ENCODE assay signal across 11 mouse cellular contexts in the genomic region with DNA sequence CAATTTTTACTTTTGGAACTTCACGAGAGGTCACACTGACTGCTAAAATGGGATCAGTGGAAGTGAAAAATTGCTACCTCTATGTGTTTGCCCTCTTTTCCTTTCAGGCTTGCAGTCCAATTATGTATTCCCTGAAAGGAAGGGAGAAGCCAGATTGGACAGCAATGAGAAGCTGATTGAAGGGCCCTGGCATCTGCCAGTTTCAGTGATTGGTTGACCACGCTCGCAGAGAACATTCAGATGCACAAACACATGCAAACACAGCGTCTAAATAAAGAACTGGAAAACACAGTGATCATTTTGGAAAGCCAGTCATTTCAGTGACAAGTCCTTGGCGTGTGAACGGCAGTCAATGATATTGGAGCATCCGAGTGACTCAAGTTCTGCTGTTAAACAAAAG.
DNase-seq lines count a peak whose midpoint lies in the region.
"Had no signal": no experiment of that assay in that cellular context is flagged by ENCODE, and none has a peak within 500 bp of the region (broad histone marks: within the 10 kb centered on the region; RNA-seq: fewer than 3 reads in every experiment).

No protein-coding gene starts in this region.

- no peaks in the 10 kb centered on the region for H3K36me3 ChIP-seq in limb, embryonic 10.5 days
- H3K36me3 ChIP-seq: embryonic facial prominence, embryonic 13.5 days had no signal

- no peaks in the 10 kb centered on the region for H3K27me3 ChIP-seq in limb, embryonic 10.5 days (ENCODE audit: low read depth, poor library complexity, severe bottlenecking)
- H3K27me3 ChIP-seq: embryonic facial prominence, embryonic 13.5 days had no signal

- no peak overlapping the region for H3K4me3 ChIP-seq in limb, embryonic 10.5 days
- H3K4me3 ChIP-seq: embryonic facial prominence, embryonic 13.5 days had no signal

- DNase-seq in gastrocnemius, adult 18-20 months (ENCODE audit: low spot score), result peak; percentile 59
- no peak for DNase-seq in gastrocnemius, postnatal 36 days
- DNase-seq in right cerebral cortex, adult 18-20 months, result peak; percentile 47
- DNase-seq in right cerebral cortex, postnatal 14 days, result no peak
- peak; percentile 20 to 29 for DNase-seq in left cerebral cortex, adult 18-20 months (ENCODE audit: low spot score in 2 of 2)
- no peak for DNase-seq in c-Kit-positive CD71-positive TER-119-positive erythroid progenitor cells, embryonic 14.5 days (ENCODE audit: low spot score)
- no peak for DNase-seq in limb, embryonic 10.5 days (ENCODE audit: low spot score)
- DNase-seq in ovary, postnatal 36 days (ENCODE audit: low spot score), result no peak

- H3K9me3 ChIP-seq in limb, embryonic 10.5 days (replicated peaks), result no peaks in the 10 kb centered on the region
- H3K9me3 ChIP-seq: embryonic facial prominence, embryonic 13.5 days had no signal

- H3K4me1 ChIP-seq in limb, embryonic 10.5 days, result no peaks in the 10 kb centered on the region
- H3K4me1 ChIP-seq: embryonic facial prominence, embryonic 13.5 days had no signal

- 92% methylated on average over 7 of the region's 7 CpGs for WGBS in limb, embryonic 10.5 days

- intact Hi-C loops in gastrocnemius, postnatal 36 days (cut with DNase I), result no loop called here

- H3K27ac ChIP-seq in limb, embryonic 10.5 days, result no peak overlapping the region
- H3K27ac ChIP-seq: embryonic facial prominence, embryonic 13.5 days; kidney, postnatal 0 days; liver, embryonic 14.5 days had no signal

Comparison
In these comparisons a context has a peak if more than half of its experiments do, and no peak if none do; other contexts are left out.
1. DNase-seq: peak in gastrocnemius, adult 18-20 months (single experiment), right cerebral cortex, adult 18-20 months (single experiment) and left cerebral cortex, adult 18-20 months (2 of 2); none in gastrocnemius, postnatal 36 days (0 of 2), right cerebral cortex, postnatal 14 days (single experiment), c-Kit-positive CD71-positive TER-119-positive erythroid progenitor cells, embryonic 14.5 days (single experiment), limb, embryonic 10.5 days (single experiment) and ovary, postnatal 36 days (single experiment).